Mouse (Mus musculus) layer of hippocampus, adult 9-11 months (tissue): ENCODE measurements around the gene Olfr1449.
"Not testable (repeated sequence)": the region's sequence is repeated elsewhere in the genome, so short reads cannot be mapped to it uniquely, and the experiment has no call there.

Source experiments
- DNase-seq: peaks from one replicate; pipeline ENCODE4 v3.0.0; 2022

The Olfr1449 gene

GRCm38 (mm10) chr19:12930540-12930939 is at the start of gene Olfr1449:
Olfr1449 (plus strand) TSS chr19:12930840.
- no peak for DNase-seq

GRCm38 (mm10) chr19:12883555-12883954 is 47.1 kb upstream of the Olfr1449 start, which contains the start of gene Olfr1445:
Olfr1445 (plus strand) TSS chr19:12883855.
- no peak for DNase-seq

GRCm38 (mm10) chr19:12893424-12893823 is 37.2 kb upstream of the Olfr1449 start, which contains the start of gene Olfr1446:
Olfr1446 (minus strand) TSS chr19:12893524.
- no peak for DNase-seq

GRCm38 (mm10) chr19:12903643-12904042 is 27.0 kb upstream of the Olfr1449 start, which contains the start of gene Olfr1447:
Olfr1447 (minus strand) TSS chr19:12903743.
- no peak for DNase-seq

GRCm38 (mm10) chr19:12924319-12924718 is 6.3 kb upstream of the Olfr1449 start, which contains the start of gene Olfr1448:
Olfr1448 (minus strand) TSS chr19:12924419.
- no peak for DNase-seq

- DNase-seq = no peak
Observed at GRCm38 (mm10) chr19:12949958-12950357, 19.3 kb downstream of the Olfr1449 start, which contains the start of gene Olfr1450. Olfr1450 (plus strand) TSS chr19:12950258.

GRCm38 (mm10) chr19:12970082-12970481 is 39.4 kb downstream of the Olfr1449 start:
- DNase-seq = not testable (repeated sequence)
